Mouse (Mus musculus): ENCODE results near the gene Gm10643. TPM values are rescaled to one million over a fixed set of nuclear protein-coding genes. Genes with fewer than 3 reads are reported as not detected.
A peak's percentile ranks its signal among the peaks of the same experiment; 100 is the strongest.

Gm10643 gene
- polyA plus RNA-seq, 1 experiment from 2014 or later = 1.6 TPM

GRCm38 (mm10) chr8:84096061-84096460 lies 31.1 kb upstream of the Gm10643 start:
- H3K36me3 ChIP-seq (ENCODE audit: control insufficient read depth, insufficient read depth, low read length) = peaks cover 58% of the 10 kb centered on the region
- no peak for ATAC-seq
- H3K9me3 ChIP-seq (ENCODE audit: control insufficient read depth, low read length) = no peaks in the 10 kb centered on the region
- H3K27ac ChIP-seq (ENCODE audit: low read depth, low read length) = no peak overlapping the region
- no peaks in the 10 kb centered on the region for H3K4me1 ChIP-seq (ENCODE audit: control insufficient read depth, insufficient read depth, low read depth, low read length)
- H3K9ac ChIP-seq (ENCODE audit: low read depth, low read length) = no peak overlapping the region
- H3K4me2 ChIP-seq (ENCODE audit: low read length) = no peak overlapping the region
- H3K4me3 ChIP-seq (ENCODE audit: low read length) = no peak overlapping the region
- WGBS = 65% methylated on average over 8 of the region's 8 CpGs
- no peaks in the 10 kb centered on the region for H3K27me3 ChIP-seq (replicated peaks; ENCODE audit: control insufficient read depth, insufficient read depth, low read length)

- Histone ChIP-seq H3K4me3 (ENCODE audit: low read length) (no peak overlapping the region), H3K27me3 (replicated peaks; ENCODE audit: control insufficient read depth, insufficient read depth, low read length) (no peaks in the 10 kb centered on the region), H3K9me3 (ENCODE audit: control insufficient read depth, low read length) (no peaks in the 10 kb centered on the region), H3K36me3 (ENCODE audit: control insufficient read depth, insufficient read depth, low read length) (peaks cover 38% of the 10 kb centered on the region), H3K4me1 (ENCODE audit: control insufficient read depth, insufficient read depth, low read depth, low read length) (no peaks in the 10 kb centered on the region), H3K9ac (ENCODE audit: low read depth, low read length) (no peak overlapping the region), H3K27ac (ENCODE audit: low read depth, low read length) (no peak overlapping the region), H3K4me2 (ENCODE audit: low read length) (no peak overlapping the region)
- WGBS = 91% methylated on average over 8 of the region's 8 CpGs
- no peak for ATAC-seq
These were observed 25.6 kb upstream of the Gm10643 start for GRCm38 (mm10) chr8:84090585-84090984.

- Histone ChIP-seq H3K9ac (ENCODE audit: low read depth, low read length) (no peak overlapping the region), H3K36me3 (ENCODE audit: control insufficient read depth, insufficient read depth, low read length) (peaks cover 27% of the 10 kb centered on the region), H3K4me2 (ENCODE audit: low read length) (no peak overlapping the region), H3K27ac (ENCODE audit: low read depth, low read length) (no peak overlapping the region), H3K9me3 (ENCODE audit: control insufficient read depth, low read length) (no peaks in the 10 kb centered on the region), H3K4me3 (ENCODE audit: low read length) (no peak overlapping the region), H3K4me1 (ENCODE audit: control insufficient read depth, insufficient read depth, low read depth, low read length) (no peaks in the 10 kb centered on the region), H3K27me3 (replicated peaks; ENCODE audit: control insufficient read depth, insufficient read depth, low read length) (no peaks in the 10 kb centered on the region)
- ATAC-seq = no peak
- WGBS = 86% methylated on average over 9 of the region's 9 CpGs
These were observed 24.3 kb upstream of the Gm10643 start for GRCm38 (mm10) chr8:84089277-84089676.

GRCm38 (mm10) chr8:84087821-84088220 lies 22.9 kb upstream of the Gm10643 start:
- Histone ChIP-seq H3K36me3 (ENCODE audit: control insufficient read depth, insufficient read depth, low read length) (peaks cover 28% of the 10 kb centered on the region), H3K9me3 (ENCODE audit: control insufficient read depth, low read length) (no peaks in the 10 kb centered on the region), H3K4me2 (ENCODE audit: low read length) (no peak overlapping the region), H3K4me3 (ENCODE audit: low read length) (no peak overlapping the region), H3K27me3 (replicated peaks; ENCODE audit: control insufficient read depth, insufficient read depth, low read length) (no peaks in the 10 kb centered on the region), H3K9ac (ENCODE audit: low read depth, low read length) (no peak overlapping the region), H3K4me1 (ENCODE audit: control insufficient read depth, insufficient read depth, low read depth, low read length) (no peaks in the 10 kb centered on the region), H3K27ac (ENCODE audit: low read depth, low read length) (no peak overlapping the region)
- 93% methylated on average over 14 of the region's 14 CpGs for WGBS
- no peak for ATAC-seq

GRCm38 (mm10) chr8:84087156-84087555 lies 22.2 kb upstream of the Gm10643 start:
- Histone ChIP-seq H3K4me1 (ENCODE audit: control insufficient read depth, insufficient read depth, low read depth, low read length) (no peaks in the 10 kb centered on the region), H3K36me3 (ENCODE audit: control insufficient read depth, insufficient read depth, low read length) (peaks cover 29% of the 10 kb centered on the region)

GRCm38 (mm10) chr8:84084341-84085115 lies 19.6 kb upstream of the Gm10643 start:
- ATAC-seq = no peak; the same call in 1 of the 2 replicates
- no peaks in the 10 kb centered on the region for H3K27me3 ChIP-seq (replicated peaks; ENCODE audit: control insufficient read depth, insufficient read depth, low read length)
- H3K4me1 ChIP-seq (ENCODE audit: control insufficient read depth, insufficient read depth, low read depth, low read length) = no peaks in the 10 kb centered on the region
- H3K9ac ChIP-seq (ENCODE audit: low read depth, low read length) = peak overlapping the region; percentile 41; the same call in 1 of the 2 replicates
- 29% methylated on average over 42 of the region's 42 CpGs for WGBS
- no peak overlapping the region; the same call in 1 of the 2 replicates for H3K4me2 ChIP-seq (ENCODE audit: low read length)
- no peak overlapping the region for H3K27ac ChIP-seq (ENCODE audit: low read depth, low read length)
- H3K36me3 ChIP-seq (ENCODE audit: control insufficient read depth, insufficient read depth, low read length) = peaks cover 38% of the 10 kb centered on the region
- H3K9me3 ChIP-seq (ENCODE audit: control insufficient read depth, low read length) = no peaks in the 10 kb centered on the region
- H3K4me3 ChIP-seq (ENCODE audit: low read length) = no peak overlapping the region

More at GRCm38 (mm10) chr8:84087156-84087555, 22.2 kb upstream of the Gm10643 start:
- Histone ChIP-seq H3K27me3 (replicated peaks; ENCODE audit: control insufficient read depth, insufficient read depth, low read length) (no peaks in the 10 kb centered on the region), H3K4me2 (ENCODE audit: low read length) (no peak overlapping the region), H3K4me3 (ENCODE audit: low read length) (no peak overlapping the region), H3K9me3 (ENCODE audit: control insufficient read depth, low read length) (no peaks in the 10 kb centered on the region), H3K9ac (ENCODE audit: low read depth, low read length) (no peak overlapping the region), H3K27ac (ENCODE audit: low read depth, low read length) (no peak overlapping the region)
- WGBS = 93% methylated on average over 7 of the region's 7 CpGs
- ATAC-seq = no peak

- no peak overlapping the region for H3K4me2 ChIP-seq (ENCODE audit: low read length)
- H3K9me3 ChIP-seq (ENCODE audit: control insufficient read depth, low read length) = no peaks in the 10 kb centered on the region
- peaks cover 38% of the 10 kb centered on the region for H3K36me3 ChIP-seq (ENCODE audit: control insufficient read depth, insufficient read depth, low read length)
- WGBS = 20% methylated on average over 8 of the region's 8 CpGs
- H3K4me1 ChIP-seq (ENCODE audit: control insufficient read depth, insufficient read depth, low read depth, low read length) = no peaks in the 10 kb centered on the region
- H3K27ac ChIP-seq (ENCODE audit: low read depth, low read length) = no peak overlapping the region
- peak; percentile 43; the same call in 1 of the 2 replicates for ATAC-seq
- no peaks in the 10 kb centered on the region for H3K27me3 ChIP-seq (replicated peaks; ENCODE audit: control insufficient read depth, insufficient read depth, low read length)
- H3K4me3 ChIP-seq (ENCODE audit: low read length) = no peak overlapping the region
- H3K9ac ChIP-seq (ENCODE audit: low read depth, low read length) = 0 out of 2 replicates have a peak overlapping the region, but pooled peaks have one; percentile 7
These were observed 18.9 kb upstream of the Gm10643 start for GRCm38 (mm10) chr8:84083829-84084241.

GRCm38 (mm10) chr8:84079206-84079605 lies 14.3 kb upstream of the Gm10643 start:
- no peak for ATAC-seq
- no peak overlapping the region for H3K4me3 ChIP-seq (ENCODE audit: low read length)
- H3K4me1 ChIP-seq (ENCODE audit: control insufficient read depth, insufficient read depth, low read depth, low read length) = no peaks in the 10 kb centered on the region
- no peaks in the 10 kb centered on the region for H3K27me3 ChIP-seq (replicated peaks; ENCODE audit: control insufficient read depth, insufficient read depth, low read length)
- H3K9ac ChIP-seq (ENCODE audit: low read depth, low read length) = no peak overlapping the region
- WGBS = 86% methylated on average over 5 of the region's 5 CpGs
- H3K4me2 ChIP-seq (ENCODE audit: low read length) = no peak overlapping the region
- H3K36me3 ChIP-seq (ENCODE audit: control insufficient read depth, insufficient read depth, low read length) = peaks cover 30% of the 10 kb centered on the region
- H3K9me3 ChIP-seq (ENCODE audit: control insufficient read depth, low read length) = no peaks in the 10 kb centered on the region
- no peak overlapping the region for H3K27ac ChIP-seq (ENCODE audit: low read depth, low read length)

GRCm38 (mm10) chr8:84076849-84077248 lies 11.9 kb upstream of the Gm10643 start:
- WGBS = 98% methylated on average over 3 of the region's 3 CpGs
- no peaks in the 10 kb centered on the region for H3K27me3 ChIP-seq (replicated peaks; ENCODE audit: control insufficient read depth, insufficient read depth, low read length)
- H3K9ac ChIP-seq (ENCODE audit: low read depth, low read length) = no peak overlapping the region
- peaks cover 11% of the 10 kb centered on the region for H3K4me1 ChIP-seq (ENCODE audit: control insufficient read depth, insufficient read depth, low read depth, low read length)
- no peaks in the 10 kb centered on the region for H3K9me3 ChIP-seq (ENCODE audit: control insufficient read depth, low read length)
- H3K27ac ChIP-seq (ENCODE audit: low read depth, low read length) = no peak overlapping the region
- ATAC-seq = no peak
- H3K4me3 ChIP-seq (ENCODE audit: low read length) = no peak overlapping the region
- peaks cover 12% of the 10 kb centered on the region for H3K36me3 ChIP-seq (ENCODE audit: control insufficient read depth, insufficient read depth, low read length)
- H3K4me2 ChIP-seq (ENCODE audit: low read length) = no peak overlapping the region
